Mouse (Mus musculus) intestine, postnatal 0 days (tissue): ENCODE data around the gene Kdelr3. TPM values are rescaled to one million over a fixed set of nuclear protein-coding genes. Genes with fewer than 3 reads are reported as not detected.

Source experiments
- ATAC-seq: fragments of 200-750 bp; cut with Nextera tagmentation; 2 replicates; pipeline ENCODE4 v1.8.0; 2017; ENCODE audit warnings: mild to moderate bottlenecking, moderate TSS enrichment, moderate library complexity
- H3K27ac ChIP-seq: fragments of 300-500 bp; sonication (generic); 2 replicates; pipeline ENCODE4 v1.5.1; 2014; ENCODE audit warnings: mild to moderate bottlenecking, low read depth, low read length, moderate library complexity
- H3K27me3 ChIP-seq: fragments of 300-500 bp; sonication (generic); replicated peaks from 2 replicates; pipeline ENCODE4 v1.6.1; 2014; ENCODE audit warnings: low read length, mixed read lengths; ENCODE audit not compliant: control insufficient read depth, insufficient read depth
- H3K36me3 ChIP-seq: fragments of 300-500 bp; sonication (generic); 2 replicates; pipeline ENCODE4 v1.6.1; 2014; ENCODE audit warnings: mild to moderate bottlenecking, moderate library complexity; ENCODE audit not compliant: control insufficient read depth, insufficient read depth
- H3K4me1 ChIP-seq: fragments of 300-500 bp; sonication (generic); replicated peaks from 2 replicates; pipeline ENCODE4 v1.6.1; 2014; ENCODE audit warnings: antibody characterized with exemption, low read length, mixed read lengths; ENCODE audit not compliant: control insufficient read depth, insufficient read depth
- H3K4me2 ChIP-seq: fragments of 300-500 bp; sonication (generic); replicated peaks from 2 replicates; pipeline ENCODE4 v1.6.1; 2014; ENCODE audit warnings: low read depth, mild to moderate bottlenecking, moderate library complexity
- H3K4me3 ChIP-seq: fragments of 300-500 bp; sonication (generic); 2 replicates; pipeline ENCODE4 v1.5.1; 2014; ENCODE audit warnings: low read depth, low read length
- H3K9ac ChIP-seq: fragments of 300-500 bp; sonication (generic); 2 replicates; pipeline ENCODE4 v1.6.1; 2014; ENCODE audit warnings: mild to moderate bottlenecking, low read depth, low read length
- H3K9me3 ChIP-seq: fragments of 300-500 bp; sonication (generic); 2 replicates; pipeline ENCODE4 v1.6.1; 2016; ENCODE audit warnings: mixed run types; ENCODE audit not compliant: control insufficient read depth
- CTCF ChIP-seq: sonication (generic); IDR thresholded peaks from 2 replicates; pipeline ENCODE4 v1.5.1; 2016; ENCODE audit warnings: low read depth, mild to moderate bottlenecking, control low read depth, antibody characterized with exemption, moderate library complexity
- WGBS: fragments of 180-500 bp; shearing (Covaris S2); extraction: QIAGEN DNeasy Blood & Tissue Kit; methylation state at CpG from one replicate; pipeline ENCODE4 v1.1.7; 2014; 5-methylcytosine and 5-hydroxymethylcytosine counted together
- polyA plus RNA-seq: library from polyadenylated mRNA; unstranded; fragments of >200 nt; fragmentation: Nextera tagmentation; extraction: Ambion mirVana; gene quantifications from 2 replicates; pipeline ENCODE4 v1.2.1, GENCODE M21; 2015

Kdelr3 gene
- polyA plus RNA-seq, 1 experiment from 2014 or later, result 95.2 TPM

GRCm38 (mm10) chr15:79473638-79474355 is 42.4 kb upstream of the Kdelr3 start:
- Histone ChIP-seq H3K27ac (no peak overlapping the region), H3K9ac (no peak overlapping the region), H3K27me3 (no peaks in the 10 kb centered on the region), H3K4me1 (no peaks in the 10 kb centered on the region), H3K9me3 (no peaks in the 10 kb centered on the region), H3K4me2 (no peak overlapping the region), H3K4me3 (no peak overlapping the region), H3K36me3 (no peaks in the 10 kb centered on the region)
- peak; percentile 28; the same call in 1 of the 2 replicates for TF ChIP-seq CTCF
- WGBS, result 57% methylated on average over 12 of the region's 12 CpGs
- no peak for ATAC-seq

GRCm38 (mm10) chr15:79477227-79477626 is 39.0 kb upstream of the Kdelr3 start:
- Histone ChIP-seq H3K4me2 (no peak overlapping the region), H3K4me1 (0 out of 2 replicates have a peak, but pooled peaks cover 2% of the 10 kb centered on the region), H3K27ac (no peak overlapping the region), H3K9me3 (no peaks in the 10 kb centered on the region), H3K27me3 (no peaks in the 10 kb centered on the region), H3K36me3 (no peaks in the 10 kb centered on the region), H3K9ac (no peak overlapping the region), H3K4me3 (no peak overlapping the region)
- 56% methylated on average over 6 of the region's 6 CpGs for WGBS
- no peak for TF ChIP-seq CTCF
- ATAC-seq, result no peak

GRCm38 (mm10) chr15:79481181-79481688 is 35.0 kb upstream of the Kdelr3 start:
- no peak for ATAC-seq
- Histone ChIP-seq H3K4me2 (no peak overlapping the region), H3K4me3 (no peak overlapping the region), H3K4me1 (0 out of 2 replicates have a peak, but pooled peaks cover 2% of the 10 kb centered on the region), H3K9ac (no peak overlapping the region), H3K9me3 (no peaks in the 10 kb centered on the region), H3K27ac (no peak overlapping the region), H3K36me3 (no peaks in the 10 kb centered on the region), H3K27me3 (no peaks in the 10 kb centered on the region)
- WGBS, result 13% methylated on average over 15 of the region's 15 CpGs
- no peak for TF ChIP-seq CTCF

GRCm38 (mm10) chr15:79489463-79489862 is 26.7 kb upstream of the Kdelr3 start:
- 67% methylated on average over 11 of the region's 11 CpGs for WGBS

GRCm38 (mm10) chr15:79493527-79493926 is 22.7 kb upstream of the Kdelr3 start:
- ATAC-seq, result no peak
- 47% methylated on average over 18 of the region's 18 CpGs for WGBS

More at GRCm38 (mm10) chr15:79489463-79489862, 26.7 kb upstream of the Kdelr3 start:
- Histone ChIP-seq H3K4me1 (no peaks in the 10 kb centered on the region), H3K4me3 (no peak overlapping the region), H3K4me2 (no peak overlapping the region), H3K27me3 (peaks cover 14% of the 10 kb centered on the region), H3K36me3 (no peaks in the 10 kb centered on the region), H3K27ac (no peak overlapping the region), H3K9ac (no peak overlapping the region), H3K9me3 (no peaks in the 10 kb centered on the region)
- no peak for TF ChIP-seq CTCF
- no peak for ATAC-seq

GRCm38 (mm10) chr15:79500110-79500509 is 16.1 kb upstream of the Kdelr3 start:
- Histone ChIP-seq H3K27ac (no peak overlapping the region), H3K9me3 (no peaks in the 10 kb centered on the region), H3K9ac (no peak overlapping the region), H3K4me3 (no peak overlapping the region), H3K4me1 (no peaks in the 10 kb centered on the region), H3K36me3 (no peaks in the 10 kb centered on the region), H3K27me3 (peaks cover 42% of the 10 kb centered on the region), H3K4me2 (no peak overlapping the region)
- no peak for ATAC-seq
- WGBS, result 70% methylated on average over 17 of the region's 17 CpGs
- TF ChIP-seq CTCF, result no peak

More at GRCm38 (mm10) chr15:79493527-79493926, 22.7 kb upstream of the Kdelr3 start:
- H3K4me1 ChIP-seq, result no peaks in the 10 kb centered on the region
- H3K27me3 ChIP-seq, result peaks cover 19% of the 10 kb centered on the region
- no peak overlapping the region for H3K9ac ChIP-seq
- H3K27ac ChIP-seq, result no peak overlapping the region
- H3K4me3 ChIP-seq, result no peak overlapping the region
- no peak for TF ChIP-seq CTCF
- no peaks in the 10 kb centered on the region for H3K9me3 ChIP-seq
- no peaks in the 10 kb centered on the region for H3K36me3 ChIP-seq
- H3K4me2 ChIP-seq, result no peak overlapping the region
